Mouse (Mus musculus) embryonic facial prominence, embryonic 13.5 days (tissue): ENCODE data around the gene Rdx. TPM values are rescaled to one million over a fixed set of nuclear protein-coding genes. Genes with fewer than 3 reads are reported as not detected.

ENCODE experiments used
- ATAC-seq: fragments of 200-750 bp; cut with Nextera tagmentation; 2 replicates; pipeline ENCODE4 v1.8.0; 2017; ENCODE audit warnings: low read depth; ENCODE audit not compliant: insufficient number of reproducible peaks, insufficient read depth, low FRiP score, low TSS enrichment
- H3K27ac ChIP-seq: fragments of 300-500 bp; sonication (generic); 2 replicates; pipeline ENCODE4 v1.5.1; 2015; ENCODE audit warnings: moderate library complexity, mild to moderate bottlenecking, inconsistent platforms
- H3K27me3 ChIP-seq: fragments of 300-500 bp; sonication (generic); 2 replicates; pipeline ENCODE4 v1.6.1; 2015; ENCODE audit warnings: mild to moderate bottlenecking, inconsistent platforms
- H3K36me3 ChIP-seq: fragments of 300-500 bp; sonication (generic); 2 replicates; pipeline ENCODE4 v1.6.1; 2015; ENCODE audit warnings: mild to moderate bottlenecking, inconsistent platforms
- H3K4me1 ChIP-seq: fragments of 300-500 bp; sonication (generic); 2 replicates; pipeline ENCODE4 v1.6.1; 2015; ENCODE audit warnings: inconsistent platforms
- H3K4me2 ChIP-seq: fragments of 300-500 bp; sonication (generic); 2 replicates; pipeline ENCODE4 v1.6.1; 2015; ENCODE audit warnings: moderate library complexity, mild to moderate bottlenecking, inconsistent platforms
- H3K4me3 ChIP-seq: fragments of 300-500 bp; sonication (generic); 2 replicates; pipeline ENCODE4 v1.5.1; 2015; ENCODE audit warnings: mild to moderate bottlenecking, inconsistent platforms
- H3K9ac ChIP-seq: fragments of 300-500 bp; sonication (generic); 2 replicates; pipeline ENCODE4 v1.6.1; 2015; ENCODE audit warnings: mild to moderate bottlenecking, inconsistent platforms
- H3K9me3 ChIP-seq: fragments of 300-500 bp; sonication (generic); 2 replicates; pipeline ENCODE4 v1.6.1; 2016; ENCODE audit warnings: inconsistent platforms
- WGBS: fragments of 180-500 bp; shearing (Covaris S2); methylation state at CpG from one replicate; pipeline ENCODE4 v1.1.7; 2015; ENCODE audit warnings: mixed read lengths; 5-methylcytosine and 5-hydroxymethylcytosine counted together
- microRNA-seq: library from miRNA; unstranded; fragments of <30 nt; microRNA quantifications from one replicate; pipeline ENCODE4, GENCODE M21; 2016
- polyA plus RNA-seq: library from polyadenylated mRNA; unstranded; fragments of >200 nt; fragmentation: Nextera tagmentation; extraction: Ambion mirVana; gene quantifications from 2 replicates; pipeline ENCODE4 v1.2.1, GENCODE M21; 2015

Gene Rdx
- polyA plus RNA-seq, 1 experiment from 2014 or later: 144 TPM

DNA sequence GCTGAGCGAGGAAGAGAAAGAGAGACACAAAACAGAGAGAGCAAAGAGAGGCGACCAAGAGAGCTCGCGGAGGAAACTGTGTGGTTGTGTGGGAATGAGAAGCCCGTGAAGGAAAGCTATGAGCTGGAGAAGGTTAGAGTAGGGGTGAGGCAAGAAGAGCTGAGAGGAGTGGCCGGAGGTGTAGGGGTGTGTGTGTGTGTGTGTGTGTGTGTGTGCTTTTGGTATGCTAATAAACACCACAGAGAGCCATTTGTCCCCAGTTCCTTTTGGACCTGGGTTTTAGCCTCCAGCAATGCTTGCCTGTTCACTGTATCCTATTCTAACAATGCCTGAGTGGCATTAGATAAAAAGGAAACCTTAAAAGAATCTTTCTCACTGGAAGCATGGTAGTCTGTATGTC, 78.3 kb downstream of the Rdx start:
- ATAC-seq: no peak
- WGBS: 87% methylated on average over 6 of the region's 6 CpGs
- Histone ChIP-seq H3K27me3 (no peaks in the 10 kb centered on the region), H3K4me2 (no peak overlapping the region), H3K9ac (no peak overlapping the region), H3K27ac (no peak overlapping the region), H3K9me3 (no peaks in the 10 kb centered on the region), H3K36me3 (peaks cover 13% of the 10 kb centered on the region), H3K4me1 (no peaks in the 10 kb centered on the region), H3K4me3 (no peak overlapping the region)

DNA sequence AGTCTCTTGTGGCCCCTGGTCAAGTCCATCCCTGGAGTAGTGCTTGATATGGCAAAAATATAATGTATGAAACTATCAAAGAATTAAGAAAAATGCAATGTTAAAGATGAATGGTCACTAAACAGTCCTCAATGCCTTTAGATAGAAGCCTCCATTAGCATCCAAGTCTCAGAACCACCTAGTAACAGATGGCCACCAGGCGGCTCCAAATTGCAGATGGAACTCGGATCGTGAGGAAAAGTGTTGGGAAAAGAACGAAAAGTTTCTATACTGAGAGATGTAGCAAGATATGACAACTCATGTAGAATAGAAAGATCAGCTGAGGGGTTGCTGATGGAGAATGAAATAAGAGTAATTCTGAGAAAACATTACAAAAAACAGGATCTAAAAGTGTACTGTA, 83.4 kb downstream of the Rdx start:
- H3K36me3 ChIP-seq: peaks cover 7% of the 10 kb centered on the region
- H3K4me2 ChIP-seq: no peak overlapping the region
- H3K4me3 ChIP-seq: no peak overlapping the region
- no peak overlapping the region for H3K27ac ChIP-seq
- WGBS: 67% methylated on average over 4 of the region's 4 CpGs
- ATAC-seq: no peak
- no peaks in the 10 kb centered on the region for H3K27me3 ChIP-seq
- H3K9me3 ChIP-seq: no peaks in the 10 kb centered on the region
- H3K9ac ChIP-seq: no peak overlapping the region
- H3K4me1 ChIP-seq: no peaks in the 10 kb centered on the region

DNA sequence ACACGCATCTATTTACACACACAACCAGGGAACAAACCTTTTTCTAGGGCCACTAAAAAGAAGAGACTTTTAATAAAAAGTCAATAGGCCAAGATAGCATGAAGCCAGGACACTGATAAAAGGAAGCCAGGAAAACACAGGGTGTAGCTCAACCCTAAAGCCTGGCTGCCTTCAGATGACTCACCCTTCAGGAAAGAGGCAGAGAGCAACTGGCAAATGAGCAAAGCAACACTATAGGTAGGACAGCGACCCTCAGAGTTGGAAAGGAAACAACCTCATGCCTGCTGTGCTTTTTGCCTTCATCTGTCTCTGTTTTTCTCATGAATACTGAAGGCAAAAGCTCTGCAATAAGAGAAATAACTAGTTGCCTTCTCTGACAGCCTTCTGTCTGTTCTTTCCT, 85.8 kb downstream of the Rdx start:
- no peak overlapping the region for H3K27ac ChIP-seq
- no peak overlapping the region for H3K4me3 ChIP-seq
- no peak for ATAC-seq
- no peaks in the 10 kb centered on the region for H3K27me3 ChIP-seq
- H3K36me3 ChIP-seq: no peaks in the 10 kb centered on the region
- no peaks in the 10 kb centered on the region for H3K4me1 ChIP-seq
- 88% methylated on average over 2 of the region's 2 CpGs for WGBS
- H3K4me2 ChIP-seq: no peak overlapping the region
- H3K9me3 ChIP-seq: no peaks in the 10 kb centered on the region
- no peak overlapping the region for H3K9ac ChIP-seq

Small RNAs within 50 kb of the gene (microRNA-seq; reads per million reads assigned to microRNA genes)
- not detected for gene Gm27686
- not detected for gene Mir6244

Other genes starting within 250 kb of the Rdx start
- gene Fdx1, start 83.6 kb upstream of the Rdx start, polyA plus RNA-seq: 56.5 and 66.5 TPM in 2 replicates
- gene Zc3h12c, start 121.4 kb downstream of the Rdx start, polyA plus RNA-seq: 2.7 and 3.1 TPM in 2 replicates